Mouse (Mus musculus) forebrain, postnatal 0 days (tissue): ENCODE results near the gene Ces1a. TPM values are rescaled to one million over a fixed set of nuclear protein-coding genes. Genes with fewer than 3 reads are reported as not detected.

Experiments
- ATAC-seq: fragments of 200-750 bp; cut with Nextera tagmentation; 2 replicates; pipeline ENCODE4 v1.8.0; 2017; ENCODE audit warnings: mild to moderate bottlenecking, moderate library complexity
- DNase-seq: peaks from one replicate; pipeline ENCODE4 v3.0.0-alpha.2; 2015
- H3K27ac ChIP-seq: fragments of 300-500 bp; sonication (generic); 2 replicates; pipeline ENCODE4 v1.5.1; 2014; ENCODE audit warnings: low read depth, mild to moderate bottlenecking, antibody characterized with exemption, low read length, moderate library complexity, mixed read lengths
- H3K27me3 ChIP-seq: fragments of 300-500 bp; sonication (generic); 2 replicates; pipeline ENCODE4 v1.6.1; 2014; ENCODE audit warnings: mild to moderate bottlenecking, low read length, mixed read lengths; ENCODE audit not compliant: insufficient read depth
- H3K36me3 ChIP-seq: fragments of 300-500 bp; sonication (generic); 2 replicates; pipeline ENCODE4 v1.6.1; 2014; ENCODE audit warnings: mild to moderate bottlenecking, moderate library complexity; ENCODE audit not compliant: insufficient read depth
- H3K4me1 ChIP-seq: fragments of 300-500 bp; sonication (generic); 2 replicates; pipeline ENCODE4 v1.6.1; 2014; ENCODE audit warnings: antibody characterized with exemption; ENCODE audit not compliant: insufficient read depth
- H3K4me2 ChIP-seq: fragments of 300-500 bp; sonication (generic); 2 replicates; pipeline ENCODE4 v1.6.1; 2014; ENCODE audit warnings: low read depth, mild to moderate bottlenecking, moderate library complexity
- H3K4me3 ChIP-seq: fragments of 300-500 bp; sonication (generic); 2 replicates; pipeline ENCODE4 v1.5.1; 2014; ENCODE audit warnings: low read depth, low read length, mixed read lengths
- H3K9ac ChIP-seq: fragments of 300-500 bp; sonication (generic); 2 replicates; pipeline ENCODE4 v1.6.1; 2014; ENCODE audit warnings: mild to moderate bottlenecking
- H3K9me3 ChIP-seq: fragments of 300-500 bp; sonication (generic); 2 replicates; pipeline ENCODE4 v1.6.1; 2016; ENCODE audit warnings: low read length
- CTCF ChIP-seq: sonication (generic); IDR thresholded peaks from 2 replicates; pipeline ENCODE4 v1.5.1; 2016; ENCODE audit warnings: antibody characterized with exemption, control low read depth, low read depth
- WGBS: fragments of 180-500 bp; shearing (Covaris S2); extraction: QIAGEN DNeasy Blood & Tissue Kit; methylation state at CpG from one replicate; pipeline ENCODE4 v1.1.7; 2014; 5-methylcytosine and 5-hydroxymethylcytosine counted together
- polyA plus RNA-seq: library from polyadenylated mRNA; unstranded; fragments of >200 nt; fragmentation: Nextera tagmentation; extraction: Ambion mirVana; gene quantifications from 2 replicates; pipeline ENCODE4 v1.2.1, GENCODE M21; 2015
- total RNA-seq: library from RNA; depleted of rRNA; stranded (reverse); fragments of >200 nt; gene quantifications from 2 replicates; pipeline ENCODE4 v1.2.3, GENCODE M21; 2014

The Ces1a gene
- total and polyA plus RNA-seq, 2 experiments from 2014 or later: not detected

GRCm38 (mm10) chr8:93063416-93064117, 15.6 kb upstream of the Ces1a start:
- Histone ChIP-seq H3K36me3 (no peaks in the 10 kb centered on the region), H3K4me2 (no peak overlapping the region), H3K27ac (no peak overlapping the region), H3K9me3 (no peaks in the 10 kb centered on the region), H3K4me1 (no peaks in the 10 kb centered on the region), H3K4me3 (no peak overlapping the region), H3K27me3 (no peaks in the 10 kb centered on the region), H3K9ac (no peak overlapping the region)
- WGBS: 75% methylated on average over 3 of the region's 3 CpGs
- DNase-seq: no peak
- TF ChIP-seq CTCF: no peak
- ATAC-seq: no peak

DNA sequence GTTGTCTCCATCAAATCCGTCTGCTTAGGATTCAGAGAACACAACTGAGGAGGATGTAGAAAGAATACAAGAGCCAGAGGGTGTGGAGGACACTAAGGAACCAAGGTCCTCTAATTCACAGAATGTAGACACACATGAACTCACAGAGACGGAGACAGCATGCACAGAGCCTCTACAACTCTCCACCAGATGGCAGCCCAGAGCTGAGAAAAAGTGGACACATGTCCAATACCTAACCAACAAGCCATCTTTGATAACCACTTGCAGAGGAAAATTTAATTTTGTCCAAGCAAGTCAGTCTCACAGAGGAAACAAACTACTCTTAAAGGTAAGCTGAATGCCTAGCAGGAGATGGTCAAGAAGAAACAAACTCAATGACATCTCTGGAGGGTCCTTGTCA, 11.2 kb upstream of the Ces1a start:
- Histone ChIP-seq H3K9me3 (no peaks in the 10 kb centered on the region), H3K4me2 (no peak overlapping the region), H3K27ac (no peak overlapping the region), H3K9ac (no peak overlapping the region), H3K36me3 (no peaks in the 10 kb centered on the region), H3K27me3 (no peaks in the 10 kb centered on the region), H3K4me1 (no peaks in the 10 kb centered on the region), H3K4me3 (no peak overlapping the region)
- ATAC-seq (no peak), DNase-seq (peak; percentile 78)
- WGBS: 16% methylated on average over 2 of the region's 2 CpGs
- peak; percentile 80 for TF ChIP-seq CTCF

GRCm38 (mm10) chr8:93055238-93055637, 7.2 kb upstream of the Ces1a start:
- no peak for TF ChIP-seq CTCF
- no peaks in the 10 kb centered on the region for H3K9me3 ChIP-seq
- H3K27ac ChIP-seq: no peak overlapping the region
- H3K36me3 ChIP-seq: no peaks in the 10 kb centered on the region
- H3K9ac ChIP-seq: no peak overlapping the region
- H3K27me3 ChIP-seq: no peaks in the 10 kb centered on the region
- no peak overlapping the region for H3K4me2 ChIP-seq
- ATAC-seq: no peak
- H3K4me1 ChIP-seq: no peaks in the 10 kb centered on the region
- no peak overlapping the region for H3K4me3 ChIP-seq
- DNase-seq: no peak
- WGBS: 58% methylated on average over 2 of the region's 2 CpGs

GRCm38 (mm10) chr8:93048510-93049416, 771 bp upstream of the Ces1a start:
- TF ChIP-seq CTCF: 0 out of 2 replicates have a peak, but pooled peaks have one; percentile 13
- Histone ChIP-seq H3K9me3 (no peaks in the 10 kb centered on the region), H3K4me3 (no peak overlapping the region), H3K27ac (no peak overlapping the region), H3K36me3 (no peaks in the 10 kb centered on the region), H3K9ac (no peak overlapping the region), H3K27me3 (no peaks in the 10 kb centered on the region), H3K4me2 (no peak overlapping the region), H3K4me1 (no peaks in the 10 kb centered on the region)
- ATAC-seq (no peak), DNase-seq (no peak)
- WGBS: 61% methylated on average over 4 of the region's 4 CpGs

DNA sequence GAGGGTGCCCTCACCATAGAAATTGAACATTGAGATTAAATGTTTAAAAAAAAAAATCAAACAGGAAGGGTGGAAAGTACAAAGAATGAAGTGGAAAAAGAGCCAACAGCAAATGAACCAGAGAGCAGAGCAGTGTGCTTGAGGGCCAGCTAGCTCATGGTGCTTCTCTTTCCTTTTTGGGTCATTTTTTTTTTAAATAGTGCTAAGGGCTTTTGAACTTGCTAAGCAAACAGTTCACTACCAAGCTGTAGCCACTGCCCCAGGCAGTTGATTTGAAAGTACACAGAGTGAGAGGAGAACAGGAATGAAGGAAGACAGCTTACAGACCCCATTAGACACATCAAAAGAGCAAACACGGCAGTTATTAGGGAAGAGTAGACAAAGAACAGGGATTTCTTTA, 4.9 kb downstream of the Ces1a start:
- WGBS: 43% methylated on average over 1 of the region's 1 CpGs
- Histone ChIP-seq H3K4me2 (no peak overlapping the region), H3K36me3 (no peaks in the 10 kb centered on the region), H3K4me3 (no peak overlapping the region), H3K9ac (no peak overlapping the region), H3K27me3 (no peaks in the 10 kb centered on the region), H3K4me1 (no peaks in the 10 kb centered on the region), H3K27ac (no peak overlapping the region), H3K9me3 (no peaks in the 10 kb centered on the region)
- ATAC-seq (no peak), DNase-seq (no peak)
- TF ChIP-seq CTCF: no peak

GRCm38 (mm10) chr8:93040776-93041567, 7.0 kb downstream of the Ces1a start:
- H3K36me3 ChIP-seq: no peaks in the 10 kb centered on the region
- H3K27ac ChIP-seq: no peak overlapping the region
- no peak overlapping the region for H3K4me3 ChIP-seq
- no peak for TF ChIP-seq CTCF
- DNase-seq: no peak
- H3K9ac ChIP-seq: no peak overlapping the region
- no peak for ATAC-seq
- no peaks in the 10 kb centered on the region for H3K4me1 ChIP-seq
- no peak overlapping the region for H3K4me2 ChIP-seq
- no peaks in the 10 kb centered on the region for H3K9me3 ChIP-seq
- WGBS: 89% methylated on average over 4 of the region's 4 CpGs
- H3K27me3 ChIP-seq: no peaks in the 10 kb centered on the region
